Mouse (Mus musculus) liver, postnatal 0 days (tissue): ENCODE measurements around the gene Yipf2. TPM values are rescaled to one million over a fixed set of nuclear protein-coding genes. Genes with fewer than 3 reads are reported as not detected.

Experiments
- ATAC-seq: fragments of 200-750 bp; cut with Nextera tagmentation; 2 replicates; pipeline ENCODE4 v1.8.0; 2017; ENCODE audit warnings: mild to moderate bottlenecking, moderate library complexity
- DNase-seq: peaks from one replicate; pipeline ENCODE4 v3.0.0-alpha.2; 2016
- H3K27ac ChIP-seq: fragments of 300-500 bp; sonication (generic); 2 replicates; pipeline ENCODE4 v1.5.1; 2014; ENCODE audit warnings: antibody characterized with exemption, moderate library complexity, mild to moderate bottlenecking, low read depth
- H3K27me3 ChIP-seq: fragments of 300-500 bp; sonication (generic); 2 replicates; pipeline ENCODE4 v1.6.1; 2014; ENCODE audit warnings: low read length, control low read depth, mixed read lengths; ENCODE audit not compliant: insufficient read depth
- H3K36me3 ChIP-seq: fragments of 300-500 bp; sonication (generic); replicated peaks from 2 replicates; pipeline ENCODE4 v1.6.1; 2014; ENCODE audit warnings: mild to moderate bottlenecking, control low read depth, low read length, moderate library complexity, mixed read lengths; ENCODE audit not compliant: insufficient read depth
- H3K4me1 ChIP-seq: fragments of 300-500 bp; sonication (generic); 2 replicates; pipeline ENCODE4 v1.6.1; 2014; ENCODE audit warnings: antibody characterized with exemption, mild to moderate bottlenecking, control low read depth; ENCODE audit not compliant: insufficient read depth
- H3K4me2 ChIP-seq: fragments of 300-500 bp; sonication (generic); 2 replicates; pipeline ENCODE4 v1.6.1; 2014; ENCODE audit warnings: low read depth, mild to moderate bottlenecking, low read length, moderate library complexity, mixed read lengths
- H3K4me3 ChIP-seq: fragments of 300-500 bp; sonication (generic); 2 replicates; pipeline ENCODE4 v1.5.1; 2014; ENCODE audit warnings: low read depth, low read length
- H3K9ac ChIP-seq: fragments of 300-500 bp; sonication (generic); replicated peaks from 2 replicates; pipeline ENCODE4 v1.6.1; 2014; ENCODE audit warnings: mild to moderate bottlenecking, moderate library complexity
- H3K9me3 ChIP-seq: fragments of 300-500 bp; sonication (generic); 2 replicates; pipeline ENCODE4 v1.6.1; 2016; ENCODE audit warnings: mild to moderate bottlenecking, control low read depth, low read length, mixed read lengths
- CTCF ChIP-seq: sonication (generic); IDR thresholded peaks from 2 replicates; pipeline ENCODE4 v1.5.1; 2016; ENCODE audit warnings: antibody characterized with exemption, low read depth
- EP300 ChIP-seq: IDR thresholded peaks from 2 replicates; pipeline ENCODE4 v1.6.1; 2016; ENCODE audit warnings: antibody characterized with exemption, low read depth, mild to moderate bottlenecking
- WGBS: fragments of 180-500 bp; shearing (Covaris S2); extraction: QIAGEN DNeasy Blood & Tissue Kit; methylation state at CpG from one replicate; pipeline ENCODE4 v1.1.7; 2014; ENCODE audit not compliant: insufficient replicate concordance; 5-methylcytosine and 5-hydroxymethylcytosine counted together
- polyA plus RNA-seq: library from polyadenylated mRNA; unstranded; fragments of >200 nt; fragmentation: Nextera tagmentation; extraction: Ambion mirVana; gene quantifications from 2 replicates; pipeline ENCODE4 v1.2.1, GENCODE M21; 2015

Yipf2 gene
- polyA plus RNA-seq, 1 experiment from 2014 or later = 8.5 TPM

- DNase-seq (no peak), ATAC-seq (no peak)
- H3K4me3 ChIP-seq = no peak overlapping the region
- peaks cover 22% of the 10 kb centered on the region for H3K36me3 ChIP-seq
- no peak overlapping the region for H3K9ac ChIP-seq
- TF ChIP-seq EP300 (no peak), CTCF (no peak)
- H3K27ac ChIP-seq = no peak overlapping the region
- no peak overlapping the region for H3K4me2 ChIP-seq
- no peaks in the 10 kb centered on the region for H3K9me3 ChIP-seq
- peaks cover 20% of the 10 kb centered on the region for H3K4me1 ChIP-seq
- no peaks in the 10 kb centered on the region for H3K27me3 ChIP-seq
- 59% methylated on average over 2 of the region's 2 CpGs for WGBS
Measured at GRCm38 (mm10) chr9:21567051-21567450, 25.6 kb downstream of the Yipf2 start.

GRCm38 (mm10) chr9:21566538-21566937 lies 26.1 kb downstream of the Yipf2 start:
- H3K4me2 ChIP-seq = no peak overlapping the region
- no peaks in the 10 kb centered on the region for H3K27me3 ChIP-seq
- peaks cover 18% of the 10 kb centered on the region for H3K36me3 ChIP-seq
- TF ChIP-seq CTCF (no peak), EP300 (no peak)
- WGBS = 94% methylated on average over 1 of the region's 1 CpGs
- H3K9me3 ChIP-seq = no peaks in the 10 kb centered on the region
- no peak overlapping the region for H3K4me3 ChIP-seq
- DNase-seq (no peak), ATAC-seq (no peak)
- H3K27ac ChIP-seq = no peak overlapping the region
- H3K9ac ChIP-seq = no peak overlapping the region
- peaks cover 20% of the 10 kb centered on the region for H3K4me1 ChIP-seq

GRCm38 (mm10) chr9:21565004-21565586 lies 27.5 kb downstream of the Yipf2 start:
- no peak overlapping the region for H3K4me3 ChIP-seq
- 0 out of 2 replicates have a peak overlapping the region, but pooled peaks have one; percentile 12 for H3K27ac ChIP-seq
- 58% methylated on average over 4 of the region's 4 CpGs for WGBS
- no peaks in the 10 kb centered on the region for H3K9me3 ChIP-seq
- 0 out of 2 replicates have a peak, but pooled peaks have one; percentile 8 for ATAC-seq
- no peak for TF ChIP-seq EP300
- H3K36me3 ChIP-seq = peaks cover 11% of the 10 kb centered on the region
- no peaks in the 10 kb centered on the region for H3K27me3 ChIP-seq
- peaks cover 20% of the 10 kb centered on the region for H3K4me1 ChIP-seq
- H3K9ac ChIP-seq = no peak overlapping the region
- H3K4me2 ChIP-seq = no peak overlapping the region; the same call in 1 of the 2 replicates
- no peak for DNase-seq

- no peaks in the 10 kb centered on the region for H3K27me3 ChIP-seq
- DNase-seq (no peak), ATAC-seq (peak; percentile 75)
- H3K4me3 ChIP-seq = no peak overlapping the region
- H3K4me2 ChIP-seq = no peak overlapping the region
- 54% methylated on average over 1 of the region's 1 CpGs for WGBS
- H3K9me3 ChIP-seq = no peaks in the 10 kb centered on the region
- peaks cover 5% of the 10 kb centered on the region; the same call in 1 of the 2 replicates for H3K36me3 ChIP-seq
- 0 out of 2 replicates have a peak overlapping the region, but pooled peaks have one; percentile 12 for H3K27ac ChIP-seq
- no peak overlapping the region for H3K9ac ChIP-seq
- peaks cover 20% of the 10 kb centered on the region for H3K4me1 ChIP-seq
- TF ChIP-seq EP300 (no peak), CTCF (no peak)
Measured at GRCm38 (mm10) chr9:21564420-21564819, 28.2 kb downstream of the Yipf2 start.

- Histone ChIP-seq H3K4me2 (peak overlapping the region; percentile 52), H3K9ac (peak overlapping the region; percentile 44; the same call in 1 of the 2 replicates), H3K27me3 (no peaks in the 10 kb centered on the region), H3K36me3 (peaks cover 8% of the 10 kb centered on the region), H3K4me3 (no peak overlapping the region), H3K4me1 (peaks cover 37% of the 10 kb centered on the region), H3K27ac (peak overlapping the region; percentile 89), H3K9me3 (no peaks in the 10 kb centered on the region)
- TF ChIP-seq CTCF (no peak), EP300 (no peak)
- WGBS = 94% methylated on average over 3 of the region's 3 CpGs
- ATAC-seq = no peak
- no peak for DNase-seq
Measured at GRCm38 (mm10) chr9:21559151-21559550, 33.5 kb downstream of the Yipf2 start.

GRCm38 (mm10) chr9:21558366-21558765 lies 34.3 kb downstream of the Yipf2 start:
- Histone ChIP-seq H3K9ac (peak overlapping the region; percentile 46; the same call in 1 of the 2 replicates), H3K4me1 (peaks cover 37% of the 10 kb centered on the region), H3K27me3 (no peaks in the 10 kb centered on the region), H3K4me3 (no peak overlapping the region), H3K36me3 (peaks cover 8% of the 10 kb centered on the region), H3K9me3 (no peaks in the 10 kb centered on the region), H3K4me2 (peak overlapping the region; percentile 52), H3K27ac (peak overlapping the region; percentile 89)
- peak; percentile 70 for DNase-seq
- ATAC-seq = peak; percentile 98
- TF ChIP-seq CTCF = no peak
- peak; percentile 98 for TF ChIP-seq EP300
- 51% methylated on average over 4 of the region's 4 CpGs for WGBS
